Mouse (Mus musculus) brain, embryonic 14.5 days (tissue): ENCODE measurements at regions not wholly inside any gene's neighbourhood (a gene's known extent, or its start where the extent isn't known, plus 50 kb on each side); places are given as distances from the start of the nearest gene placed in this dataset.

ENCODE experiments used
- CTCF ChIP-seq: fragments of 200-500 bp; IDR thresholded peaks from 2 replicates; pipeline ENCODE4 v1.5.1; 2012; ENCODE audit warnings: inconsistent platforms, mild to moderate bottlenecking, moderate library complexity, borderline replicate concordance; ENCODE audit not compliant: insufficient read depth, insufficient read length; ENCODE audit errors: extremely low read depth
- POLR2A ChIP-seq: fragments of 200-500 bp; IDR thresholded peaks from 2 replicates; pipeline ENCODE4 v1.6.1; 2012; ENCODE audit warnings: mild to moderate bottlenecking, inconsistent platforms, borderline replicate concordance; ENCODE audit not compliant: poor library complexity, insufficient read depth, insufficient read length, severe bottlenecking; ENCODE audit errors: extremely low read depth

GRCm38 (mm10) chr9:31710022-31710421 is 203.2 kb downstream of the Barx2 start:
- TF ChIP-seq CTCF = no peak
- TF ChIP-seq POLR2A = no peak
